19 mouse cellular contexts compared by ENCODE assay signal in the genomic region with DNA sequence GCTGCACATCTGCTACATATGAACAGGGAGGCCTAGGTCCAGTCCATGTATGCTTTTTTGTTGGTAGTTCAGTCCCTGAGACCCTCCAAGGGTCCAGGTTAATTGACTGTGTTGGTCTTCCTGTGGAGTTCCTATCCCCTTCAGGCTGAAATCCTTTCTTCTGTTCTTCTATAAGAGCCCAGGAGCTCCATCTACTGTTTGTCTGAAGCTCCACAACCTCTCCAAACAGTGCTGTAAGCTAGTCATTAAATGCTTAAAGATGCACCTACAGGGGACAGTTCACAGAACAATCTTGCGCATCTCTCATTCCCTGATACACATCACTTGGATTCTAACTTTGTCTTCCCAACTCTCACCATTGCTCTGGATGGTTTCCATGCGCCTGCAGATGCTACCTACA. TPM values are rescaled to one million over a fixed set of nuclear protein-coding genes. Genes with fewer than 3 reads are reported as not detected.
DNase-seq lines count a peak whose midpoint lies in the region; ATAC-seq and TF ChIP-seq lines count a peak whose summit lies in the region.
"Had no signal": no experiment of that assay in that cellular context is flagged by ENCODE, and none has a peak within 500 bp of the region (broad histone marks: within the 10 kb centered on the region; RNA-seq: fewer than 3 reads in every experiment).

No protein-coding gene starts in this region.

- peak; percentile 60 for TF ChIP-seq RAD21 in CH12.LX (IDR thresholded peaks at IDR 0.05; ENCODE audit: low read depth, low read length)

- H3K9me3 ChIP-seq in kidney, embryonic 14.5 days (ENCODE audit: control insufficient read depth, low read length): no peaks in the 10 kb centered on the region
- no peaks in the 10 kb centered on the region for H3K9me3 ChIP-seq in CH12.LX (replicated peaks; ENCODE audit: low read length)
- H3K9me3 ChIP-seq: heart, embryonic 15.5 days; limb, embryonic 10.5 days; liver, embryonic 15.5 days had no signal

- no peaks in the 10 kb centered on the region for H3K79me2 ChIP-seq in CH12.LX (replicated peaks; ENCODE audit: control insufficient read depth, extremely low read depth, insufficient read depth, poor library complexity, severe bottlenecking)

- H3K4me1 ChIP-seq in kidney, adult 2 months (ENCODE audit: control insufficient read depth, insufficient read depth, low read length): no peaks in the 10 kb centered on the region; the same call in 1 of the 2 replicates
- H3K4me1 ChIP-seq in kidney, embryonic 14.5 days (ENCODE audit: control insufficient read depth, insufficient read depth, low read length): no peaks in the 10 kb centered on the region
- H3K4me1 ChIP-seq in CH12.LX (ENCODE audit: control insufficient read depth in 1 of 2, insufficient read depth in 2 of 2): peaks cover 0 to 13% of the 10 kb centered on the region in 2 experiments; a peak in 2 of 4 replicates
- no peaks in the 10 kb centered on the region for H3K4me1 ChIP-seq in cerebellum, adult 2 months (ENCODE audit: control insufficient read depth, insufficient read depth, low read length)
- H3K4me1 ChIP-seq: heart, embryonic 15.5 days; limb, embryonic 10.5 days; liver, embryonic 15.5 days had no signal

- no peak overlapping the region for H3K27ac ChIP-seq in kidney, adult 2 months (ENCODE audit: insufficient read depth, low read depth, low read length)
- H3K27ac ChIP-seq in kidney, embryonic 14.5 days (ENCODE audit: low read depth, low read length): no peak overlapping the region
- H3K27ac ChIP-seq in CH12.LX (ENCODE audit: insufficient read depth, low read depth): no peak overlapping the region
- H3K27ac ChIP-seq in cerebellum, adult 2 months (ENCODE audit: insufficient read depth, low read length): no peak overlapping the region
- H3K27ac ChIP-seq: heart, embryonic 15.5 days; limb, embryonic 10.5 days; liver, embryonic 15.5 days had no signal

- no peak overlapping the region for H3K9ac ChIP-seq in kidney, embryonic 14.5 days (ENCODE audit: low read depth, low read length)
- H3K9ac ChIP-seq in CH12.LX (ENCODE audit: insufficient read depth, low read depth): no peak overlapping the region
- H3K9ac ChIP-seq: heart, embryonic 15.5 days; liver, embryonic 15.5 days had no signal

- TF ChIP-seq EP300 in CH12.LX (IDR thresholded peaks at IDR 0.05; ENCODE audit: low read length): no peak

- no peak for TF ChIP-seq POLR2A in kidney, adult 2 months (IDR thresholded peaks at IDR 0.05; ENCODE audit: low read depth, low read length)
- TF ChIP-seq POLR2A in CH12.LX (IDR thresholded peaks at IDR 0.05; ENCODE audit: low read depth, low read length): no peak
- TF ChIP-seq POLR2A in cerebellum, adult 2 months (IDR thresholded peaks at IDR 0.05; ENCODE audit: borderline replicate concordance, insufficient read depth, low read length): no peak

- no peak for ATAC-seq in kidney, embryonic 14.5 days (ENCODE audit: low FRiP score, low TSS enrichment)

- WGBS in kidney, adult 2 months: 83% methylated on average over 2 of the region's 2 CpGs
- 86% methylated on average over 2 of the region's 2 CpGs for WGBS in kidney, embryonic 14.5 days
- WGBS in cerebellum, adult 2 months: 93% methylated on average over 2 of the region's 2 CpGs

- in situ Hi-C loops in CH12.LX (cut with MboI; ENCODE audit: low pct_ligation_motif_present, low pct_unique_long_range_greater_than_20kb, low sequenced_read_pairs): no loop called here

- DNase-seq in kidney, adult 2 months: peak; percentile 38
- DNase-seq in 416B (ENCODE audit: low read depth) (peak; percentile 42), CH12.LX (ENCODE audit: extremely low read depth) (peak; percentile 21)
- peak; percentile 20 for DNase-seq in induced T-regulatory cell, adult 2 months (ENCODE audit: low read depth)
- DNase-seq in cerebellum, adult 2 months: no peak
- DNase-seq in thymus, postnatal 4 days: no peak
- DNase-seq: adrenal gland, postnatal 25 days; heart, adult 11 months; lung, postnatal 36 days had no signal

- no peaks in the 10 kb centered on the region for H3K36me3 ChIP-seq in kidney, adult 2 months (ENCODE audit: control insufficient read depth, insufficient read depth, low read length)
- no peaks in the 10 kb centered on the region for H3K36me3 ChIP-seq in kidney, embryonic 14.5 days (ENCODE audit: control insufficient read depth, insufficient read depth, low read length)
- H3K36me3 ChIP-seq in CH12.LX (replicated peaks in 1 of 2; ENCODE audit: control insufficient read depth in 1 of 2, insufficient read depth in 1 of 2, low read length in 1 of 2): no peaks in the 10 kb centered on the region
- H3K36me3 ChIP-seq: heart, embryonic 15.5 days; limb, embryonic 10.5 days; liver, embryonic 15.5 days had no signal

- dilution Hi-C loops in CH12.LX (cut with MboI; ENCODE audit: extremely low pct_ligation_motif_present, extremely low pct_unique_long_range_greater_than_20kb, low sequenced_read_pairs): no loop called here

- TF ChIP-seq CTCF in kidney, adult 2 months (conservative IDR thresholded peaks at IDR 0.05; ENCODE audit: insufficient read depth, insufficient read length, low read depth, low read length): no peak
- peak in 1 of 2 experiments; percentile 72; a peak in 2 of 4 replicates for TF ChIP-seq CTCF in CH12.LX (conservative IDR thresholded peaks at IDR 0.05 in 1 of 2, IDR thresholded peaks at IDR 0.05 in 1 of 2; ENCODE audit: low read depth in 2 of 2, low read length in 2 of 2)
- no peak for TF ChIP-seq CTCF in cerebellum, adult 2 months (IDR thresholded peaks at IDR 0.05; ENCODE audit: borderline replicate concordance, insufficient read depth, low read depth, low read length)

- no peak overlapping the region for H3K4me3 ChIP-seq in kidney, adult 2 months (ENCODE audit: insufficient read depth, low read depth, low read length)
- no peak overlapping the region for H3K4me3 ChIP-seq in kidney, embryonic 14.5 days (ENCODE audit: low read length)
- no peak overlapping the region for H3K4me3 ChIP-seq in CH12.LX (replicated peaks in 1 of 3; ENCODE audit: low read depth in 2 of 3, low read length in 2 of 3, poor library complexity in 1 of 3)
- no peak overlapping the region for H3K4me3 ChIP-seq in cerebellum, adult 2 months (replicated peaks; ENCODE audit: insufficient read depth, low read depth, low read length)
- H3K4me3 ChIP-seq: heart, embryonic 15.5 days; limb, embryonic 10.5 days; liver, embryonic 15.5 days had no signal

- H3K27me3 ChIP-seq in kidney, adult 2 months (replicated peaks; ENCODE audit: control insufficient read depth, insufficient read depth, low read length): no peaks in the 10 kb centered on the region
- no peaks in the 10 kb centered on the region for H3K27me3 ChIP-seq in kidney, embryonic 14.5 days (ENCODE audit: control insufficient read depth, insufficient read depth, low read length)
- H3K27me3 ChIP-seq in CH12.LX (replicated peaks): no peaks in the 10 kb centered on the region
- no peaks in the 10 kb centered on the region for H3K27me3 ChIP-seq in cerebellum, adult 2 months (ENCODE audit: control insufficient read depth, insufficient read depth, low read length)
- H3K27me3 ChIP-seq: heart, embryonic 15.5 days; liver, embryonic 15.5 days had no signal

- H3K4me2 ChIP-seq in kidney, embryonic 14.5 days (replicated peaks; ENCODE audit: low read depth, low read length): no peak overlapping the region
- H3K4me2 ChIP-seq in CH12.LX (ENCODE audit: insufficient read depth, low read depth, poor library complexity, severe bottlenecking): no peak overlapping the region
- H3K4me2 ChIP-seq: heart, embryonic 15.5 days; liver, embryonic 15.5 days; midbrain, embryonic 11.5 days had no signal

TF ChIP-seq in CH12.LX, 34 proteins besides CTCF, POLR2A, EP300 and RAD21:
- TF ChIP-seq SMC3 (IDR thresholded peaks at IDR 0.05; ENCODE audit: low read depth, low read length) (peak; percentile 69), CHD1 (IDR thresholded peaks at IDR 0.05; ENCODE audit: low read depth, low read length) (no peak)

RNA-seq across cellular contexts. Expression of a gene that starts 7.8 kb away (rescaled TPM):
- not detected in 2 replicates for polyA plus RNA-seq in kidney, adult 2 months (2012; rRNA removed)
- polyA plus RNA-seq in kidney, embryonic 14.5 days (2014; fragmentation: Nextera tagmentation; extraction: Ambion mirVana): not detected in 2 replicates
- total RNA-seq in CH12.LX (2012; rRNA removed): 0.13 TPM in 1 of 2 replicates, not detected in the other
- 0.39 TPM in 1 of 2 replicates, not detected in the other for total RNA-seq in CH12.LX (2014; rRNA removed)
- polyA plus RNA-seq in CH12.LX (2012; ENCODE audit: insufficient read length, low read depth): not detected in 2 replicates
- not detected in 2 replicates for polyA plus RNA-seq in cerebellum, adult 2 months (2012; rRNA removed)
- total RNA-seq: adrenal gland, postnatal 25 days; layer of hippocampus, postnatal 25 days had no signal
- polyA plus RNA-seq: embryonic facial prominence, embryonic 11.5 days; heart, embryonic 15.5 days; hindbrain, embryonic 11.5 days; limb, embryonic 10.5 days; liver, embryonic 15.5 days; midbrain, embryonic 11.5 days; spleen, adult 2 months; testis, adult 2 months had no signal

RNA-seq across cellular contexts. Expression of a gene that starts 51.9 kb away (rescaled TPM):
- polyA plus RNA-seq in kidney, adult 2 months (2012; rRNA removed): 0.80 and 1.9 TPM in 2 replicates
- not detected in 2 replicates for polyA plus RNA-seq in kidney, embryonic 14.5 days (2014; fragmentation: Nextera tagmentation; extraction: Ambion mirVana)
- 0.25 TPM in 1 of 2 replicates, not detected in the other for total RNA-seq in CH12.LX (2012; rRNA removed)
- total RNA-seq in CH12.LX (2014; rRNA removed): 0.74 and 1.3 TPM in 2 replicates
- 0.44 and 0.63 TPM in 2 replicates for polyA plus RNA-seq in CH12.LX (2012; ENCODE audit: insufficient read length, low read depth)
- polyA plus RNA-seq in cerebellum, adult 2 months (2012; rRNA removed): not detected in 2 replicates
- total RNA-seq: adrenal gland, postnatal 25 days; layer of hippocampus, postnatal 25 days had no signal
- polyA plus RNA-seq: embryonic facial prominence, embryonic 11.5 days; heart, embryonic 15.5 days; hindbrain, embryonic 11.5 days; limb, embryonic 10.5 days; liver, embryonic 15.5 days; midbrain, embryonic 11.5 days; spleen, adult 2 months had no signal

Comparison
In these comparisons a context has a peak if more than half of its experiments do, and no peak if none do; other contexts are left out.
1. DNase-seq: peak in kidney, adult 2 months (single experiment), 416B (single experiment), CH12.LX (single experiment) and induced T-regulatory cell, adult 2 months (single experiment); none in cerebellum, adult 2 months (0 of 2) and thymus, postnatal 4 days (single experiment).